Mouse (Mus musculus) cerebellum, adult 2 months (tissue): ENCODE measurements around the gene Pdzd2.

Experiments
- CTCF ChIP-seq: fragments of 200-500 bp; IDR thresholded peaks from 2 replicates; pipeline ENCODE4 v1.5.1; 2011; ENCODE audit warnings: low read depth, mild to moderate bottlenecking, control low read depth, low read length, moderate library complexity, borderline replicate concordance; ENCODE audit not compliant: insufficient read depth
- POLR2A ChIP-seq: fragments of 200-500 bp; IDR thresholded peaks from 2 replicates; pipeline ENCODE4 v1.6.1; 2011; ENCODE audit warnings: low read length, control low read depth, borderline replicate concordance; ENCODE audit not compliant: insufficient read depth

- TF ChIP-seq CTCF (no peak), POLR2A (no peak)
These were observed 251.4 kb downstream of the Pdzd2 start for GRCm38 (mm10) chr15:12488316-12488715.
